Mouse (Mus musculus) bone marrow, adult 2 months (tissue): Measurements from ENCODE around the gene Pomgnt2. TPM values are rescaled to one million over a fixed set of nuclear protein-coding genes. Genes with fewer than 3 reads are reported as not detected.

Experiments used
- H3K27ac ChIP-seq: fragments of 200-500 bp; 2 replicates; pipeline ENCODE4 v1.5.1; 2012; ENCODE audit warnings: low read depth, mild to moderate bottlenecking, control low read depth, inconsistent platforms, low read length; ENCODE audit not compliant: control insufficient read depth, poor library complexity, insufficient read depth
- H3K4me1 ChIP-seq: fragments of 200-500 bp; 2 replicates; pipeline ENCODE4 v1.6.1; 2011; ENCODE audit warnings: low read length; ENCODE audit not compliant: control insufficient read depth, insufficient read depth
- H3K4me3 ChIP-seq: fragments of 200-500 bp; replicated peaks from 2 replicates; pipeline ENCODE3; 2011; ENCODE audit warnings: mild to moderate bottlenecking, low read depth, low read length, control low read depth; ENCODE audit not compliant: control insufficient read depth
- CTCF ChIP-seq: fragments of 200-500 bp; IDR thresholded peaks from 2 replicates; pipeline ENCODE4 v1.5.1; 2011; ENCODE audit warnings: low read length, control low read depth; ENCODE audit not compliant: control insufficient read depth, insufficient read depth
- POLR2A ChIP-seq: fragments of 200-500 bp; IDR thresholded peaks from 2 replicates; pipeline ENCODE4 v1.6.1; 2011; ENCODE audit warnings: low read depth, mild to moderate bottlenecking, control low read depth, low read length, borderline replicate concordance; ENCODE audit not compliant: control insufficient read depth
- WGBS: fragments of 180-500 bp; shearing (Covaris S2); methylation state at CpG from one replicate; pipeline ENCODE4 v1.1.7; 2018; 5-methylcytosine and 5-hydroxymethylcytosine counted together
- polyA plus RNA-seq: library from polyadenylated mRNA; stranded (reverse); fragments of >200 nt; gene quantifications from 2 replicates; pipeline ENCODE4 v1.2.4, GENCODE M21; 2011; ENCODE audit warnings: low replicate concordance; ENCODE audit not compliant: missing spikeins, insufficient read depth, insufficient read length

Gene Pomgnt2
- polyA plus RNA-seq, 1 experiment, result 3.0 TPM

DNA sequence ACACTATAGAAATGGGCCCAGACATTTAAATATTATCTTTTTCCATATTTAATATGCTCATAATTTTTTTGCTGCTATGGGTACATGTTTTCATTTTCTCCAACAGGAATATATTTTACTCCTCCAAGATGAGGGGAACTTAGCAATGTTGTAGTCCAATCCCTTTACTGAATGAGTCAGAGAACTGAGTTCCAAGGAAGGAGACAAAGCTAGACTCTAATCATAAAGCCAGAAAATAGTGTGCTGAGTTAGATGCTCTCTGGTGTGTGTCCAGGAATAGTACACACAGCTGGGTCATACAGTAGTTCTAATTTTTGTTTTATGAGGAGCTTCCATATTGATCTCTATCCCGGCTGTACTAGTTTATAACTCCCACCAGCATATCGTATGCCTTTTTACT, 9.3 kb upstream of the Pomgnt2 start:
- no peak for TF ChIP-seq CTCF
- TF ChIP-seq POLR2A, result no peak
- 80% methylated on average over 2 of the region's 2 CpGs for WGBS
- Histone ChIP-seq H3K27ac (no peak overlapping the region), H3K4me3 (no peak overlapping the region), H3K4me1 (no peaks in the 10 kb centered on the region)

DNA sequence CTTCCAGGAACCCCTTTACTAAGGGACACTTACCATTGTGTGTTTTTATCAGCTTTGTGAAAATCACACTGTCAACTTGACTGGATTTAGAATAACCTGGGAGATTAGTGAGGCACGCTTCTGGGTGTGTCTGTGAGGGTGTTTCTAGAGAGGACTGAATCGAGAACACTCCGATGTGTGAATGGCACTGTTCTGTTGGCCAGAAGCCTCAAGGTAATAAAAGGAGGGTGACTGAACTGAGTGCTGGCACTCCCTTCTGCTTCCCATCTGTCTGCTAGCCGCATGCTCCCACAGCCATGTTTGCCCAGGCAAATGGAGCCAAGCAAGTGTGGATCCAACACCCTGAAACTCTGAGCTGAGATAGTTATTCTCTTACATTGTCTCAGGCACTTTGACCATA, 1.1 kb upstream of the Pomgnt2 start:
- WGBS, result 81% methylated on average over 4 of the region's 4 CpGs
- no peak for TF ChIP-seq POLR2A
- TF ChIP-seq CTCF, result no peak
- H3K4me1 ChIP-seq, result no peaks in the 10 kb centered on the region; the same call in none of the 2 replicates
- no peak overlapping the region for H3K4me3 ChIP-seq
- no peak overlapping the region for H3K27ac ChIP-seq

DNA sequence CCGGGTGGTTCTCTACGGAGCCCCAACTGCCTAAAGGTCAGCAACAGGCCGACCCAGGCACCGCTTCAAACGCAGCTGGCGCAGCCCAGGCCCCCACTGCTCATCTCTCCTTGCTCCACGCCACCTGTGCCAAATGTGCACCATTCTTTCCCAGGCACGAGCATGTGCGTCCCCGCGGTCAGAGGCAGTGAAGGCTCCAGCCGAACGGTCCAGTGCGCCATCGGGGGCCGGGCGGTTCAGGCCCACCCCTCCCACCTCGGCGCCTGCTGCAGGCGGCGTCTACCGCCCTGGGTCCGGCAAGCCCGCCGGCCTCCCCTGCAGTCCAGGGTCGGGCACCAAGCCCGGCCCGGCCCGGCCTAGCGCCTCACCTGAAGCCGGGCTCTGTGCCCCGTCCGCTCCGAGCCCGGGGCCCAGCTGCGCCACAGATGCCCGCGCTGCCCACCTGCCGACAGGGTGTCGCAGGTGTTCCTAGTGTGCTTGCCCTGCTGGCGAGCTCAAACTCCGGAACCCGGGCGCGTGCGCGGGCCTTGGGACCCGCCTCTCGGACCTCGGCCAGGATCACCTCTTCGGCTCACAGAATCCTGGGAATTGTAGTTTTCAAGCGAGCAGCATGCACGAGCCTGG, 1.3 kb downstream of the Pomgnt2 start:
- Histone ChIP-seq H3K4me3 (peak overlapping the region; percentile 41), H3K27ac (no peak overlapping the region), H3K4me1 (peaks cover 3% of the 10 kb centered on the region)
- under 1% methylated on average over 53 of the region's 53 CpGs for whole genome bisulfite sequencing
- TF ChIP-seq CTCF (no peak), POLR2A (no peak)

DNA sequence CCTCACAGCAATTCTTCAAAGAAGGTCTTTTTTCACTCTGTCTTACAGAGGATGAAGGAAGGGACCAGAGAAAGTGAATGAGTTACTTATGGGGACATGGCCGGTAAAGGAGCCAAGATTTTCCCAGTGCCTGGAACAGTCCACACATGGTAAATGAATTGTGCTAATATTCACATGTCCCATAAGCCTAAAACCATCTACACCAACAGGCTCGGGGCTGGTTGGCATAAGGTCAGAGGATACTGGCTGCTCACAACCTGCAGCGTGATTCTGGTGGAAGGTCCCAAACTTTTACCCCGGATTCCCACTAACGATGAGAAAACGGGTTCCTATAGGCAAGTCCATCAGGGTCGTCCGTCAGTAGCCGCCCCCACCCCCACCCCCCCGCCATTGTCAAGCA, 1.8 kb downstream of the Pomgnt2 start:
- Histone ChIP-seq H3K4me3 (no peak overlapping the region), H3K4me1 (peaks cover 3% of the 10 kb centered on the region), H3K27ac (no peak overlapping the region)
- TF ChIP-seq POLR2A, result no peak
- no peak for TF ChIP-seq CTCF
- 14% methylated on average over 10 of the region's 10 CpGs for WGBS

DNA sequence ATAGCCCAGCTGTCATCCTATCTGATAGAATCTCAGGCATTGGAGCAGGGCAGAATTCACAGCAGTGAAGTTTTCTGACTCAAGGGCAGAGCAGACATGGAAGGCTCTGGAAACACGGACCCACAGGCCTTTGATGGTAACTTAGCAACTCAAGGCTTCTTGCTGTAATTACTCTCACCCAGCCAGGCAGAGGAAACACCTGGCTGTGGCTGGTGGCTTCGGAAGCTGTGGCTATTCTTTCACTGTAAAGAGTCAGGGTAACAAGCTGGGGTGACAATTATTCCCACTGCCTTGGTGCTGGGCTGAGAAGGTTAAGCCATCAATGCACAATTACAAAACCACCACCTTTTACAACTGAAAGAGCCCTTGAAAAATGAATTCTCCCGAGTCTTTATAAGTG, 3.9 kb downstream of the Pomgnt2 start:
- H3K27ac ChIP-seq, result no peak overlapping the region
- H3K4me1 ChIP-seq, result peaks cover 3% of the 10 kb centered on the region
- H3K4me3 ChIP-seq, result no peak overlapping the region
- no peak for TF ChIP-seq CTCF
- 7% methylated on average over 3 of the region's 3 CpGs for WGBS

DNA sequence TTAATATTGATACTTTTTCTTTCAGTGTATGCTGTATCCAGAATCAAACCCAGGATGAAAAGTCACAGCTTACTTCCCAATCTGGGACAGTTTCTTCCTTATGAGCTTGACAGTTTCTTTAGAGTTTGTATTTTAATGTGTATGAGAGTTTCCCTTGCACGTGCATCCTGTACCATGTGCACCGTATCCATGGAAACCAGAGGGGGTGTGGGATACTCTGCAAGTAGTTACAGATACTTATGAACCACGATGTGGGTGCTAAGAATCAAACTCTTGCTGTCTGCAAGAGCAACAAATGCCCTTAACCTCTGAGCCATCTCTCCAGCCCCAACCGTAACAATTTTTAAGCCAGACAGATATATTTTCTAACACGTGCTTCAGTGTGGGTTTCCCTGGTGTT, 5.9 kb downstream of the Pomgnt2 start:
- Histone ChIP-seq H3K27ac (no peak overlapping the region), H3K4me1 (peaks cover 3% of the 10 kb centered on the region), H3K4me3 (no peak overlapping the region)
- 40% methylated on average over 5 of the region's 5 CpGs for WGBS
- TF ChIP-seq CTCF, result no peak
- no peak for TF ChIP-seq POLR2A

DNA sequence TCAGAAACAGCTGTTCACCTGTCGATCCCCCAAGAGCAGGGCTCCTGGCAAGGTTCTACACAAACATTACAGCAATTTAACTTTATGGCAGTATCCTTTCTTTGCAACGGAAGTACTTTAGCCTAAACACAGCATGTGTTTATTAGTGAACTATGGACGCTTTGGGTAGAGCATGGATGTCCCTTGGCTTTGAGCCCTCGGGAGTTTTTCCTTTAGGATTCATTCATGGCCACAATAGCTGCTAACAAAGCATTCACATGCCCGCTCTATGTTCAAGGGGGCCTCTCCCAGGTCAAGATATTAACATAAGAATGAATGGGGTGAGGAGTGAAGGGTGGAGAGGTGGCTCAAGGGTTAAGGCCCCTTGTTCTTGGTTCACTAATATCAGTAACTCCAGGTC, 7.4 kb downstream of the Pomgnt2 start:
- WGBS, result 71% methylated on average over 5 of the region's 5 CpGs
- H3K27ac ChIP-seq, result no peak overlapping the region
- H3K4me3 ChIP-seq, result no peak overlapping the region
- H3K4me1 ChIP-seq, result peaks cover 3% of the 10 kb centered on the region
- TF ChIP-seq POLR2A (no peak), CTCF (no peak)

DNA sequence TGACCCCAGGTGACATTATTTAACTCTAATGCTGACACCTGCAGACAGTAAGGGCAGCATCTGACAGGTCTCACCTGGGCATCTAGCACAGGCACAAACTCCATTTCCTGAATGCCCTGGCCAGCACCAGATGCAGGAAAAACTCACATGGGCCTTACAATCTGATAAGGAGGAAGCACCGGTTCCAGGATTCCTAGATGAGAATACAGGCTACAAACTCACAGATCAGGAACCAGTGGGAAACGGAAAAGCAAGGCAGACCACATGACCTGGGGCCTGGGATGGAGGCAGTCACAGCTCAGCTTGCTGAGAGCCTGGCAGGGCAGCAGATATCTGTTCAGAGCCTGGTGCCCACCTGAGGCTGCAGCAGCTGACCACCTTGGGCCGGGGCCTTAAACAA, 8.0 kb downstream of the Pomgnt2 start:
- no peak overlapping the region for H3K27ac ChIP-seq
- TF ChIP-seq CTCF (no peak), POLR2A (no peak)
- peaks cover 3% of the 10 kb centered on the region for H3K4me1 ChIP-seq
- 51% methylated on average over 3 of the region's 3 CpGs for WGBS
- H3K4me3 ChIP-seq, result no peak overlapping the region

DNA sequence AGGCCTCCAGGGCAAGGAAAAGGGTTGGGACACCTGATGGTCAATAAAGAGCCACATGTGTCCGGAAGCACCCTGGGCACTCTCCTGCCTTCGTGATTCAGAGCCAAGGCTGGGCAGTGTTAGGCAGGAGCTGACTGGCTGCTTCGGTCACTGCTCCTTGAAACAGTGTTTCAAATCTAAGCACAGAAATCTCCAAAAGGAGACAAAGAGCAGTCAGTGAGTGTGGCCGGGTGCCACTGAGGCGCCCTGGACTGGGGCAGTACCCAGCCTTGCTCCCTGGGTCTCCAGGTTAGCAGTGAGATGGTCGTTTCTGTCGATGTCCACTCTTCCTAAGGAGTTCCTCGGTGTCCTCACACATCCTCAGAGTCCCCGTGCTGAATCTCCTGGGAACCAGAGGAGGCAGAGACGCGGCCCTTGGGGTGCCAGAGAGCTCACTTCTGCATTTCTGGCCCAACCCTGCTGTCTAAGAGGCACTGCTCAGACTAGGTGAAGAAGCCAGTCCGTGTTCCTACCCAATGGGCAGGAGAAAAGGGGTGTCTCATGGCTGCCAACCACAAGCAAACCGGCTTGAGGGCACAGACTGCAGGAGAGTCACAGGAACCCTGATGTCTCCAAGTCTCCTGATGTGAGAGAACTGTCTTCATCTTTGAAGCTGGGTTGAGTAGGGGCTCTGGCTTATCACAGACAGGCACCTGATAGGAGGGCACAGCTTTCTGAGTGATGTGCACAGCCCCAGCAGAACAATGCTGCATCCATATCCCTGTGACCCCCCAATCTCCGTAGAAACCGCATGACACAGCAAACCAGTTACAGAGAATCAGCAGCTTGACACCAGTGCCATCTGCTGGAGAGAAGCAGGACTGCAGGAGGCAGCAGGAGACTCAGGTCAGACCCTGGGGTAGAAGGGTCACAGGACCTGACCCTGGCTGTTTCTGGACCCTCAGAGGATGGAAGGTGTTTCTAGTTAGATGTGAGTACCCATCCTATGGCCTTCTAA, 12.1 kb downstream of the Pomgnt2 start:
- Histone ChIP-seq H3K4me1 (no peaks in the 10 kb centered on the region; the same call in 1 of the 2 replicates), H3K27ac (no peak overlapping the region), H3K4me3 (no peak overlapping the region)
- WGBS, result 42% methylated on average over 15 of the region's 15 CpGs
- TF ChIP-seq POLR2A (no peak), CTCF (peak; percentile 99)
